20 mouse cellular contexts compared by ENCODE assay signal in genomic region chr14:30341825-30342590, GRCm38 (mm10).
DNase-seq lines count a peak whose midpoint lies in the region; ATAC-seq and TF ChIP-seq lines count a peak whose summit lies in the region.
"Had no signal": no experiment of that assay in that cellular context is flagged by ENCODE, and none has a peak within 500 bp of the region (broad histone marks: within the 10 kb centered on the region; RNA-seq: fewer than 3 reads in every experiment).

No protein-coding gene starts in this region.

- no peaks in the 10 kb centered on the region for H3K9me3 ChIP-seq in stomach, embryonic 14.5 days (ENCODE audit: control insufficient read depth, low read depth, low read length)
- no peaks in the 10 kb centered on the region for H3K9me3 ChIP-seq in stomach, postnatal 0 days (ENCODE audit: control insufficient read depth, low read length)
- no peaks in the 10 kb centered on the region for H3K9me3 ChIP-seq in midbrain, embryonic 10.5 days (replicated peaks)
- H3K9me3 ChIP-seq: limb, embryonic 10.5 days; megakaryocyte, embryonic 14.5 days had no signal

- intact Hi-C loops in heart, adult 2 months (cut with DNase I), result no loop called here

- H3K9ac ChIP-seq in heart, adult 2 months (ENCODE audit: low read depth, low read length), result no peak overlapping the region
- H3K9ac ChIP-seq in stomach, embryonic 14.5 days (replicated peaks; ENCODE audit: low read depth, low read length), result no peak overlapping the region
- no peak overlapping the region for H3K9ac ChIP-seq in stomach, postnatal 0 days (ENCODE audit: low read length)
- H3K9ac ChIP-seq: liver, embryonic 14.5 days had no signal

- H3K4me3 ChIP-seq in heart, adult 2 months, result no peak overlapping the region
- H3K4me3 ChIP-seq in stomach, embryonic 14.5 days (ENCODE audit: low read depth, low read length), result no peak overlapping the region
- H3K4me3 ChIP-seq in stomach, postnatal 0 days (ENCODE audit: low read depth, low read length), result no peak overlapping the region
- H3K4me3 ChIP-seq in midbrain, embryonic 10.5 days, result no peak overlapping the region
- H3K4me3 ChIP-seq: left cerebral cortex, adult 2 months; limb, embryonic 10.5 days; megakaryocyte, embryonic 14.5 days had no signal

- no peaks in the 10 kb centered on the region for H3K27me3 ChIP-seq in heart, adult 2 months (ENCODE audit: control insufficient read depth, insufficient read depth, low read length)
- no peaks in the 10 kb centered on the region for H3K27me3 ChIP-seq in stomach, embryonic 14.5 days (ENCODE audit: control insufficient read depth, insufficient read depth, low read length)
- no peaks in the 10 kb centered on the region for H3K27me3 ChIP-seq in stomach, postnatal 0 days (ENCODE audit: control insufficient read depth, insufficient read depth, low read length)
- no peaks in the 10 kb centered on the region for H3K27me3 ChIP-seq in midbrain, embryonic 10.5 days (ENCODE audit: low read depth, poor library complexity, severe bottlenecking)

- H3K27ac ChIP-seq in heart, adult 2 months, result no peak overlapping the region
- H3K27ac ChIP-seq in stomach, embryonic 14.5 days (ENCODE audit: low read length), result peak overlapping the region; percentile 33; the same call in 1 of the 2 replicates
- no peak overlapping the region for H3K27ac ChIP-seq in stomach, postnatal 0 days (replicated peaks)
- H3K27ac ChIP-seq in midbrain, embryonic 10.5 days (replicated peaks), result no peak overlapping the region
- H3K27ac ChIP-seq: left cerebral cortex, adult 2 months; limb, embryonic 10.5 days; liver, embryonic 14.5 days had no signal

- 91% methylated on average over 12 of the region's 12 CpGs for WGBS in heart, adult 2 months
- WGBS in stomach, embryonic 14.5 days, result 66% methylated on average over 12 of the region's 12 CpGs
- 70% methylated on average over 12 of the region's 12 CpGs for WGBS in stomach, postnatal 0 days
- WGBS in midbrain, embryonic 10.5 days, result 92% methylated on average over 12 of the region's 12 CpGs

- H3K4me1 ChIP-seq in heart, adult 2 months (ENCODE audit: control insufficient read depth, insufficient read depth, low read length), result no peaks in the 10 kb centered on the region
- peaks cover 24% of the 10 kb centered on the region for H3K4me1 ChIP-seq in stomach, embryonic 14.5 days (ENCODE audit: control insufficient read depth, insufficient read depth, low read length)
- no peaks in the 10 kb centered on the region for H3K4me1 ChIP-seq in stomach, postnatal 0 days (replicated peaks; ENCODE audit: control insufficient read depth, insufficient read depth)
- peaks cover 4% of the 10 kb centered on the region; the same call in 1 of the 2 replicates for H3K4me1 ChIP-seq in midbrain, embryonic 10.5 days
- H3K4me1 ChIP-seq: megakaryocyte, embryonic 14.5 days had no signal

- DNase-seq in heart, adult 11 months, result peak; percentile 62
- no peak for DNase-seq in heart, adult 2 months
- no peak for DNase-seq in stomach, postnatal 0 days (ENCODE audit: low spot score)
- DNase-seq in kidney, postnatal 14 days, result peak; percentile 50
- no peak for DNase-seq in adrenal gland, postnatal 14 days
- DNase-seq in retina, embryonic 14.5 days (ENCODE audit: low spot score), result no peak
- DNase-seq in midbrain, embryonic 10.5 days (ENCODE audit: low spot score), result no peak
- DNase-seq: adrenal gland, adult 2 months; cerebellum, postnatal 10 days; embryo, embryonic 11 days; heart, postnatal 10 days; lung, postnatal 14 days; retina, postnatal 1 day had no signal

- ATAC-seq in stomach, embryonic 14.5 days (ENCODE audit: insufficient number of reproducible peaks, insufficient read depth, low FRiP score, low read depth), result no peak
- ATAC-seq in stomach, postnatal 0 days (ENCODE audit: low FRiP score, low TSS enrichment), result no peak
- ATAC-seq: forebrain, embryonic 16.5 days had no signal

- no peak for TF ChIP-seq POLR2A in heart, adult 2 months (IDR thresholded peaks at IDR 0.05; ENCODE audit: insufficient read depth, low read depth, low read length)

- no peak for TF ChIP-seq EP300 in heart, adult 2 months (IDR thresholded peaks at IDR 0.05; ENCODE audit: insufficient read depth, low read depth, low read length)
- TF ChIP-seq EP300 in stomach, postnatal 0 days (optimal IDR thresholded peaks at IDR 0.05), result no peak

- no peaks in the 10 kb centered on the region for H3K36me3 ChIP-seq in heart, adult 2 months (ENCODE audit: control insufficient read depth, insufficient read depth, low read length)
- peaks cover 6% of the 10 kb centered on the region; the same call in 1 of the 2 replicates for H3K36me3 ChIP-seq in stomach, embryonic 14.5 days (ENCODE audit: control insufficient read depth, insufficient read depth, low read length)
- H3K36me3 ChIP-seq in stomach, postnatal 0 days (ENCODE audit: control insufficient read depth, insufficient read depth, low read length), result no peaks in the 10 kb centered on the region
- no peaks in the 10 kb centered on the region for H3K36me3 ChIP-seq in midbrain, embryonic 10.5 days
- H3K36me3 ChIP-seq: limb, embryonic 10.5 days had no signal

- no peaks in the 10 kb centered on the region for H3K79me2 ChIP-seq in heart, adult 2 months (replicated peaks; ENCODE audit: control insufficient read depth, insufficient read depth, low read length)

- no peak for TF ChIP-seq CTCF in heart, adult 2 months (IDR thresholded peaks at IDR 0.05)
- no peak for TF ChIP-seq CTCF in stomach, postnatal 0 days (IDR thresholded peaks at IDR 0.05; ENCODE audit: low read depth)

- H3K4me2 ChIP-seq in stomach, embryonic 14.5 days (replicated peaks; ENCODE audit: low read depth, low read length), result no peak overlapping the region
- no peak overlapping the region for H3K4me2 ChIP-seq in stomach, postnatal 0 days (replicated peaks; ENCODE audit: low read depth)
- H3K4me2 ChIP-seq: heart, embryonic 11.5 days had no signal

Comparison
In these comparisons a context has a peak if more than half of its experiments do, and no peak if none do; other contexts are left out.
1. DNase-seq: peak in heart, adult 11 months (single experiment) and kidney, postnatal 14 days (single experiment); none in heart, adult 2 months (0 of 2), stomach, postnatal 0 days (single experiment), adrenal gland, postnatal 14 days (single experiment), retina, embryonic 14.5 days (single experiment) and midbrain, embryonic 10.5 days (single experiment).